Mouse (Mus musculus) olfactory bulb, adult 2 months (tissue): ENCODE measurements around the gene Clec2d. TPM values are rescaled to one million over a fixed set of nuclear protein-coding genes. Genes with fewer than 3 reads are reported as not detected.
"Not testable (repeated sequence)": the region's sequence is repeated elsewhere in the genome, so short reads cannot be mapped to it uniquely, and the experiment has no call there.

ENCODE experiments used
- H3K27ac ChIP-seq: fragments of 200-500 bp; 2 replicates; pipeline ENCODE4 v1.5.1; 2012; ENCODE audit warnings: low read depth, low read length; ENCODE audit not compliant: insufficient read depth
- H3K4me1 ChIP-seq: fragments of 200-500 bp; 2 replicates; pipeline ENCODE4 v1.6.1; 2012; ENCODE audit warnings: low read length; ENCODE audit not compliant: control insufficient read depth, insufficient read depth
- H3K4me3 ChIP-seq: fragments of 200-500 bp; 2 replicates; pipeline ENCODE4 v1.5.1; 2012; ENCODE audit warnings: mild to moderate bottlenecking, low read depth, low read length, moderate library complexity; ENCODE audit not compliant: insufficient read depth
- CTCF ChIP-seq: fragments of 200-500 bp; IDR thresholded peaks from 2 replicates; pipeline ENCODE4 v1.5.1; 2012; ENCODE audit warnings: low read depth, mild to moderate bottlenecking, low read length, moderate library complexity; ENCODE audit not compliant: insufficient read depth
- POLR2A ChIP-seq: fragments of 200-500 bp; IDR thresholded peaks from 2 replicates; pipeline ENCODE4 v1.6.1; 2012; ENCODE audit warnings: mild to moderate bottlenecking, low read depth, low read length, moderate library complexity; ENCODE audit not compliant: insufficient read depth
- WGBS: fragments of 180-500 bp; shearing (Covaris S2); methylation state at CpG from one replicate; pipeline ENCODE4 v1.1.7; 2018; 5-methylcytosine and 5-hydroxymethylcytosine counted together
- polyA plus RNA-seq: library from polyadenylated mRNA; stranded (reverse); fragments of >200 nt; gene quantifications from 2 replicates; pipeline ENCODE4 v1.2.4, GENCODE M21; 2012; ENCODE audit warnings: low replicate concordance; ENCODE audit not compliant: missing spikeins, insufficient read depth, insufficient read length

Clec2d gene
- polyA plus RNA-seq, 1 experiment: not detected

DNA sequence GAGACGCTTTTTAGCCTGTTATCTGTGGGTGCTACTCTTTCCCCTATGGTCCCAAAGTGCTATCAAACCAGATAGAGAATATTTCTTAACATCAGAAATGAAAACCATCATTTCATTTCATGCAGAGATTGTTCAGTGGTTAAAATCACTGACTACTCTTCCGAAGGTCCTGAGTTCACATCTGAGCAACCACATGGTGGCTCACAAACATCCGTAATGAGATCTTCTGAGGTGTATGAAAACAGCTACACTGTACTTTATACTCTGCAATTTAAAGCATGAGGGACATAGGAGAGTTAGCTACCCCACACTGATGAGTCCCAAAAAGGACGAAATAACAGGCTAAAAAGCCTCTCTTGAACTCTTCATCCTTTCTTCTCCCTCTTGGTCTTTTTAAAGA, 5.6 kb downstream of the Clec2d start:
- 82% methylated on average over 4 of the region's 4 CpGs for WGBS
- Histone ChIP-seq H3K4me1 (no peaks in the 10 kb centered on the region), H3K4me3 (no peak overlapping the region), H3K27ac (no peak overlapping the region)
- TF ChIP-seq CTCF: no peak

DNA sequence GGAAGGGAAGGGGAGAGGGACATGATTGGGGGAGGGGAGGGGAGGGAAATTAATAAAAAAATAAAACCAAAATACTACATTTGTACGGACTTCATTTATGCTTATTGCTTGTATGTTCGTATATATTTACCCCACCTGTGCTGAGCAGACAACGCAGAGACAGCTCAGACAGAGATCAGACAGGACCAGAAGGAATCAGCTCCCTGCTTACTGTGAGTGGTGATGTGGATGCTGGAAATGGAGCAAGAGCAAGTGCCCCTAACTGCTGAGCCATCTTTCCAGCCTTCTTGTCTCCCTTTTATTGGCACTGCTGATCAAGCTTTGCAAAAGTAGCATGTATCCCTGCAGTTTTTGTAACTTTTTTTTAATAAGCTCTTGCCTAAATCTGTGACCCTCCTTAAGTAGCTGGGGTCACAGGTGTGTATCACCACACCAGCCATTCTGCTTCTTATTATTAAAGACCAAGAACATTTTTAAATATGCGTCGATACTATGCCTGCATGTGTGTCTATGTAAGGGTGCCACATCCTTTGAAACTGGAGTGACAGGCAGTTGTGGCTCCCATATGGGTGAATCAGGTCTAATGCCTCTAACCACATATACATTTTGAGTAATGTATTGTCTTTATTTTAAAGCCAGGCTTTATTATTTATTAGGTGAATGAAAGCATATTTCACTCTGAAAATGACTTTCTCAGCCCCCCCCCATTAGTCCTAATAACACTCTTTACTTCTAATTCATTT, 6.2 kb downstream of the Clec2d start:
- TF ChIP-seq POLR2A: no peak
- TF ChIP-seq CTCF: no peak
- H3K27ac ChIP-seq: no peak overlapping the region
- WGBS: 95% methylated on average over 5 of the region's 5 CpGs
- no peaks in the 10 kb centered on the region for H3K4me1 ChIP-seq
- no peak overlapping the region for H3K4me3 ChIP-seq

DNA sequence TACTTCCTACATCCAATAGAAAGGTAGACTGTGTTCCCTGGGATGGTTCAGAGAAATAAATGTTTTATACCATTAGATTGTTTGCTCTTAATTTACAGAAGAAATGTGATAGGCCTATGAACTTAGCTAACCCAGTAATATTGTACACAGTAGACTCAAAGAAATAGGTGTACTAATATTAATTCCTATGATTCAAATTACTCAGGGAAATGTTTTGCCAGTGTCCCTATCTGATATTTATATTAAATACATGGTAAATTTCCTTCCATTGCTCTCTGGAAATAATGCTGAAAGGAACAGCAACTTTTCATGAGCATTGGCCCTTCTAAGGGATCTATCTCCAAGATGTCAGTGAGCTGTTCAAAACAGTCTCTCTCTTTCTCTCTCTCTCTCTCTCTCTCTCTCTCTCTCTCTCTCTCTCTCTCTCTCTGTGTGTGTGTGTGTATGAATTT, 6.8 kb downstream of the Clec2d start:
- no peak overlapping the region for H3K4me3 ChIP-seq
- TF ChIP-seq CTCF: no peak
- TF ChIP-seq POLR2A: no peak
- no peaks in the 10 kb centered on the region for H3K4me1 ChIP-seq
- no peak overlapping the region for H3K27ac ChIP-seq

DNA sequence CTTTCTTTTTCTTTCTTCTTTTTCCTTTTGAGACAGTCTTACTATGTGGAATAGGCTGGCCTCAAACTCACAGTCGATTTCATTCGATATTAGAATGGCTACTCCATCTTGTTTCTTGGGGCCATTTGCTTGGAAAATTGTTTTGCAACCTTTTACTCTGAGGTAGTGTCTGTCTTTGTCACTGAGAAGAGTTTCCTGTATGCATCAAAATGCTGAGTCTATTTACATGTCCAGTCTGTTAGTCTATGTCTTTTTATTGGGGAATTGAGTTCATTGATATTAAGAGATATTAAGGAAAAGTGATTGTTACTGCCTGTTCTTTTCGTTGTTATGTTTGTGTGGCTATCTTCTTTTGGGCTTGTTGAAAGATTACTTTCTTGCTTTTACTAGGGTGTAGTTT, 7.4 kb downstream of the Clec2d start:
- H3K27ac ChIP-seq, H3K4me1 ChIP-seq, H3K4me3 ChIP-seq: not testable (repeated sequence)
- 96% methylated on average over 3 of the region's 3 CpGs for WGBS

- H3K4me3 ChIP-seq: no peak overlapping the region
- H3K4me1 ChIP-seq: no peaks in the 10 kb centered on the region
- TF ChIP-seq POLR2A (no peak), CTCF (no peak)
- no peak overlapping the region for H3K27ac ChIP-seq
- WGBS: 91% methylated on average over 2 of the region's 2 CpGs
Observed at GRCm38 (mm10) chr6:129193431-129193830, 13.0 kb downstream of the Clec2d start.

GRCm38 (mm10) chr6:129200066-129200465, 19.7 kb downstream of the Clec2d start:
- not testable (repeated sequence) for H3K27ac ChIP-seq, H3K4me1 ChIP-seq, H3K4me3 ChIP-seq

DNA sequence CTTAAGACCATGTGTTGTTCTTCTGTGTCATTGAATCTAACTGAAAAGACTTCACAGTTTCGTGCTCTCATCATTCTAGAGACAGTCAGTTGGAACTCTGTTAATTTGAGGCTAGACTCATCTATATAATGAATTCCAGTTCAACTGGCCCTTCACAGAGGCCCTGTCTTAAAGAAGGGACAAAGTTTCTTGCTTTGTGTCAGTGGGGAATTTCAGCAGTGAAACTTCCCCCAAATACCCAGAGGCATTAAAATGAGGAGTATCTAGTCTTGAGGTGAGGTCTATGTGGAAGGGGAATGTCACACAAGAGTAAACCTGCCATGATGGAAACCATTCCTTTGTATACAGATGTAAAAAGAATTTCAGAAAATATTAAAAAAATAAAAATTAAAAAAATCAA, 21.9 kb downstream of the Clec2d start:
- Histone ChIP-seq H3K4me3 (no peak overlapping the region), H3K27ac (no peak overlapping the region), H3K4me1 (no peaks in the 10 kb centered on the region)
- 97% methylated on average over 1 of the region's 1 CpGs for WGBS
- TF ChIP-seq POLR2A (no peak), CTCF (no peak)

- 66% methylated on average over 1 of the region's 1 CpGs for WGBS
- H3K4me3 ChIP-seq: no peak overlapping the region
- no peaks in the 10 kb centered on the region for H3K4me1 ChIP-seq
- TF ChIP-seq CTCF (no peak), POLR2A (no peak)
- H3K27ac ChIP-seq: no peak overlapping the region
Observed at GRCm38 (mm10) chr6:129204342-129204741, 23.9 kb downstream of the Clec2d start.

DNA sequence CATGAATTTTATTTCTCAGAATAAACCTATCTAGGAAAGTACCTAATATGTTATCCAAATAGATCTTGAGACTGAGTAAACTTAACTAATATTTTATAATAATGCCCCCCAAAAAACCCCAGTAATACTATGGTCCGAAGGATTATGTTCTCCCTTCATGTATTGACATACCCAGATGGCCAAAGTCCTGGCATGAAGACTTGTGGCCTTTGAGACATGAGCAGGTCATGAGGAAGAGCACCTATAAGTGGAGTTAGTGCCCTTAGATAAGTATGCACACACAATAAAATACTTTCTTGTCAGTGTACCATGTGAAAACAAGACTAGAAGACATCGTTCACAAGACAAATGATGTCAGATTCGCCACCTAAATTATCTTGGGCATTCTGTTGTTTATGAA, 24.4 kb downstream of the Clec2d start:
- Histone ChIP-seq H3K4me3 (no peak overlapping the region), H3K27ac (no peak overlapping the region), H3K4me1 (no peaks in the 10 kb centered on the region)
- WGBS: 94% methylated on average over 3 of the region's 3 CpGs
- TF ChIP-seq CTCF (no peak), POLR2A (no peak)

- Histone ChIP-seq H3K4me3 (no peak overlapping the region), H3K27ac (no peak overlapping the region), H3K4me1 (no peaks in the 10 kb centered on the region)
- TF ChIP-seq CTCF: no peak
- TF ChIP-seq POLR2A: no peak
- 88% methylated on average over 5 of the region's 5 CpGs for WGBS
Observed at GRCm38 (mm10) chr6:129208891-129209519, 28.6 kb downstream of the Clec2d start.
